Mouse (Mus musculus) bone marrow macrophage, adult 2 months (primary cell): ENCODE results near the gene Phf1.

ENCODE experiments used
- CTCF ChIP-seq: IDR thresholded peaks from 2 replicates; pipeline ENCODE4 v1.5.1; 2012; ENCODE audit warnings: low read depth, mild to moderate bottlenecking, low read length, moderate library complexity
- POLR2A ChIP-seq: IDR thresholded peaks from 2 replicates; pipeline ENCODE4 v1.6.1; 2012; ENCODE audit warnings: mild to moderate bottlenecking, low read depth, low read length, borderline replicate concordance

- no peak for TF ChIP-seq CTCF
- TF ChIP-seq POLR2A = no peak
Measured at GRCm38 (mm10) chr17:26979426-26979825, 46.6 kb downstream of the Phf1 start.
